Mouse (Mus musculus) bone marrow, adult 2 months (tissue): ENCODE results near the gene 4930519G04Rik.

Experiments used
- CTCF ChIP-seq: fragments of 200-500 bp; IDR thresholded peaks from 2 replicates; pipeline ENCODE4 v1.5.1; 2011; ENCODE audit warnings: low read length, control low read depth; ENCODE audit not compliant: control insufficient read depth, insufficient read depth
- POLR2A ChIP-seq: fragments of 200-500 bp; IDR thresholded peaks from 2 replicates; pipeline ENCODE4 v1.6.1; 2011; ENCODE audit warnings: low read depth, mild to moderate bottlenecking, control low read depth, low read length, borderline replicate concordance; ENCODE audit not compliant: control insufficient read depth

GRCm38 (mm10) chr5:114888995-114889394 is 35.5 kb downstream of the 4930519G04Rik start:
- TF ChIP-seq CTCF (no peak), POLR2A (no peak)
